Mouse (Mus musculus): Measurements from ENCODE around the gene Ahdc1. TPM values are rescaled to one million over a fixed set of nuclear protein-coding genes. Genes with fewer than 3 reads are reported as not detected.

Gene Ahdc1
- total and polyA plus RNA-seq, 3 experiments, result 1.6 to 19.9 (median 8.4) TPM

DNA sequence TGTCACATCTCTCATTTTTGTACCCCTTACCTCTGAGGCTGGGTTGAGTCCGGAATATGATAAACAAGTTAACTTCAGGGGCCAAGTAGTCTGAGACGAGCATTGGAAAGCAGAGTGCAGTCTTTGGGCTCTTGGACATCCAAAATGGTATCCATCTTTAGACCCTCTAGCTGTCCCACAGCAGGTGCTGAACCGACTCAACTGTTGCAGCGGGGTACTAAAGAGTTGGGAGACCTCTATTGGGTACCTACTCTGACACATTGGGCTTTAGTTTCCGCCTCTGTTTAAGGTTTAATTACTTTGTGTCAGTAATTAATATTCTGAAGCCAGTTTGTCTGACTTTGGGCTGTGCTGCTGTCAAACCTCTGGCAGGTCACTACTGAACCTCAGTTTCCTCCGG lies 26.7 kb downstream of the Ahdc1 start:
- H3K4me3 ChIP-seq (replicated peaks in 1 of 3; ENCODE audit: low read depth in 2 of 3, low read length in 2 of 3, poor library complexity in 1 of 3), result no peak overlapping the region
- no peak overlapping the region for H3K4me2 ChIP-seq (ENCODE audit: insufficient read depth, low read depth, poor library complexity, severe bottlenecking)
- no peaks in the 10 kb centered on the region for H3K27me3 ChIP-seq (replicated peaks)
- no peak for DNase-seq (ENCODE audit: extremely low read depth)
- H3K36me3 ChIP-seq (replicated peaks in 1 of 2; ENCODE audit: control insufficient read depth in 1 of 2, insufficient read depth in 1 of 2, low read length in 1 of 2), result peaks cover 0 to 86% of the 10 kb centered on the region in 2 experiments
- H3K27ac ChIP-seq (ENCODE audit: insufficient read depth, low read depth), result no peak overlapping the region
- H3K4me1 ChIP-seq (ENCODE audit: control insufficient read depth in 1 of 2, insufficient read depth in 2 of 2), result peaks cover 0 to 25% of the 10 kb centered on the region in 2 experiments; a peak in 2 of 4 replicates
- in situ Hi-C loops (cut with MboI; ENCODE audit: low pct_ligation_motif_present, low pct_unique_long_range_greater_than_20kb, low sequenced_read_pairs), result no loop called here
- TF ChIP-seq EP300 (IDR thresholded peaks at IDR 0.05; ENCODE audit: low read length) (no peak), USF2 (conservative IDR thresholded peaks at IDR 0.05; ENCODE audit: low read depth, low read length) (no peak), JUN (IDR thresholded peaks at IDR 0.05; ENCODE audit: insufficient read depth, low read depth, low read length) (no peak), TCF12 (IDR thresholded peaks at IDR 0.05; ENCODE audit: low read depth, low read length) (no peak), SMC3 (IDR thresholded peaks at IDR 0.05; ENCODE audit: low read depth, low read length) (no peak), TBP (conservative IDR thresholded peaks at IDR 0.05; ENCODE audit: low read depth, low read length) (no peak), ZMIZ1 (IDR thresholded peaks at IDR 0.05; ENCODE audit: low read depth, low read length) (no peak), RCOR1 (conservative IDR thresholded peaks at IDR 0.05; ENCODE audit: low read depth, low read length) (no peak), ELF1 (IDR thresholded peaks at IDR 0.05; ENCODE audit: low read depth, low read length) (no peak), POLR2A (IDR thresholded peaks at IDR 0.05; ENCODE audit: low read depth, low read length) (no peak), MAZ (IDR thresholded peaks at IDR 0.05; ENCODE audit: low read depth, low read length) (no peak), KAT2A (IDR thresholded peaks at IDR 0.05; ENCODE audit: insufficient replicate concordance, low read length) (no peak), MAX (IDR thresholded peaks at IDR 0.05; ENCODE audit: low read length) (no peak), MAFK (IDR thresholded peaks at IDR 0.05; ENCODE audit: insufficient replicate concordance, low read length) (no peak), HCFC1 (IDR thresholded peaks at IDR 0.05; ENCODE audit: low read depth, low read length) (no peak), CHD2 (IDR thresholded peaks at IDR 0.05; ENCODE audit: low read length) (no peak), NELFE (IDR thresholded peaks at IDR 0.05; ENCODE audit: low read depth, low read length) (no peak)
- H3K9ac ChIP-seq (ENCODE audit: insufficient read depth, low read depth), result no peak overlapping the region
- peaks cover 7% of the 10 kb centered on the region for H3K9me3 ChIP-seq (replicated peaks; ENCODE audit: low read length)
- no peaks in the 10 kb centered on the region for H3K79me2 ChIP-seq (replicated peaks; ENCODE audit: control insufficient read depth, extremely low read depth, insufficient read depth, poor library complexity, severe bottlenecking)
- dilution Hi-C loops (cut with MboI; ENCODE audit: extremely low pct_ligation_motif_present, extremely low pct_unique_long_range_greater_than_20kb, low sequenced_read_pairs), result no loop called here

DNA sequence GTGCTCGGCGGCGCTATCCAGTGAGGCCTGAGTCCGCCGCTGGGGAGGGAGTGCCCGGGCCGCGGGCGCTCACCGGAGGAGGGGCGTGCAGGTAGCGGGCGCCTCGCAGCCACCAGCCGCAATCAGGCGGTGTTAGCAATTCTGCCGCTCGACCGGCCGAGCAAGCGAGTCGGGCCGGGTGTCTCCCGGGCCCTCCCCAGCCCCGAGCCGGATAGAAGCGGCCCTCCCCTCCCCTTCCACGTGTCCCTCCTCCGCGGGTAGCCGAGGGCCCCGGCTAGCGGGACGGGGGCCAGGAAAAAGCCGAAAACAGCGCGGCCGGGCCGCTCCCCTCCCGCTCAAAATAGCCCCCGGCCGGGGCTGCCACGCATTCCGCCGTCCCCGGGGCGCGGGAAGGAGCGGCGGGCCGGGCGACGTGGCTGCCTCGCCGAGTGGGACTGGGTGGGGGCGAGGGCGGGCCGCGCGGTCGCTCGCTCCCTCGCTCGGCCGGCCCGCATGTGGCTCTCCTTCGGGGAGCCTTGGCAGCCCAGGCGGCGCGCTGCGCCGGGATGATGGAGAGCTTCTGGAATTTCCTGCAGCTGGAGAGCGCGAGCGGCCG lies 27.6 kb downstream of the Ahdc1 start:
- Histone ChIP-seq H3K79me2 (replicated peaks; ENCODE audit: control insufficient read depth, extremely low read depth, insufficient read depth, poor library complexity, severe bottlenecking) (no peaks in the 10 kb centered on the region), H3K4me3 (replicated peaks in 1 of 3; ENCODE audit: low read depth in 2 of 3, low read length in 2 of 3, poor library complexity in 1 of 3) (no peak overlapping the region), H3K27ac (ENCODE audit: insufficient read depth, low read depth) (no peak overlapping the region), H3K4me2 (ENCODE audit: insufficient read depth, low read depth, poor library complexity, severe bottlenecking) (no peak overlapping the region), H3K9me3 (replicated peaks; ENCODE audit: low read length) (peaks cover 7% of the 10 kb centered on the region), H3K4me1 (ENCODE audit: control insufficient read depth in 1 of 2, insufficient read depth in 2 of 2) (peaks cover 0 to 33% of the 10 kb centered on the region in 2 experiments; a peak in 2 of 4 replicates), H3K27me3 (replicated peaks) (no peaks in the 10 kb centered on the region), H3K9ac (ENCODE audit: insufficient read depth, low read depth) (no peak overlapping the region), H3K36me3 (replicated peaks in 1 of 2; ENCODE audit: control insufficient read depth in 1 of 2, insufficient read depth in 1 of 2, low read length in 1 of 2) (peaks cover 0 to 85% of the 10 kb centered on the region in 2 experiments)
- no peak for DNase-seq (ENCODE audit: extremely low read depth)
- dilution Hi-C loops (cut with MboI; ENCODE audit: extremely low pct_ligation_motif_present, extremely low pct_unique_long_range_greater_than_20kb, low sequenced_read_pairs), result no loop called here
- in situ Hi-C loops (cut with MboI; ENCODE audit: low pct_ligation_motif_present, low pct_unique_long_range_greater_than_20kb, low sequenced_read_pairs), result no loop called here
- TF ChIP-seq MAZ (IDR thresholded peaks at IDR 0.05; ENCODE audit: low read depth, low read length) (no peak), EP300 (IDR thresholded peaks at IDR 0.05; ENCODE audit: low read length) (no peak), MAFK (IDR thresholded peaks at IDR 0.05; ENCODE audit: insufficient replicate concordance, low read length) (no peak), ZNF384 (IDR thresholded peaks at IDR 0.05; ENCODE audit: low read depth, low read length) (no peak), USF2 (conservative IDR thresholded peaks at IDR 0.05; ENCODE audit: low read depth, low read length) (no peak), SMC3 (IDR thresholded peaks at IDR 0.05; ENCODE audit: low read depth, low read length) (no peak), NRF1 (IDR thresholded peaks at IDR 0.05; ENCODE audit: low read depth, low read length) (no peak), ZC3H11A (IDR thresholded peaks at IDR 0.05; ENCODE audit: low read depth, low read length) (no peak), SIN3A (IDR thresholded peaks at IDR 0.05; ENCODE audit: low read length) (no peak), JUN (IDR thresholded peaks at IDR 0.05; ENCODE audit: insufficient read depth, low read depth, low read length) (no peak), CHD1 (IDR thresholded peaks at IDR 0.05; ENCODE audit: low read depth, low read length) (no peak), ETS1 (conservative IDR thresholded peaks at IDR 0.05; ENCODE audit: low read depth, low read length) (no peak)
